Mouse (Mus musculus): ENCODE data around the gene Gm20695. TPM values are rescaled to one million over a fixed set of nuclear protein-coding genes. Genes with fewer than 3 reads are reported as not detected.

Gm20695 gene
- polyA plus RNA-seq, 1 experiment from 2014 or later = 4.4 TPM

GRCm38 (mm10) chr16:3934091-3934490 is 49.6 kb downstream of the Gm20695 start:
- DNase-seq (ENCODE audit: low spot score) (no peak), ATAC-seq (replicated peaks; ENCODE audit: insufficient number of reproducible peaks, low FRiP score, low TSS enrichment, low read depth) (no peak)
- no peak overlapping the region for H3K27ac ChIP-seq (replicated peaks; ENCODE audit: low read depth, low read length)
- 90% methylated on average over 1 of the region's 1 CpGs for WGBS
- no peaks in the 10 kb centered on the region; the same call in 1 of the 2 replicates for H3K36me3 ChIP-seq (replicated peaks; ENCODE audit: control insufficient read depth, insufficient read depth, low read depth, low read length)
- no peaks in the 10 kb centered on the region for H3K27me3 ChIP-seq (ENCODE audit: control insufficient read depth, insufficient read depth, low read length)
- 0 out of 2 replicates have a peak overlapping the region, but pooled peaks have one; percentile 13 for H3K9ac ChIP-seq (replicated peaks; ENCODE audit: low read length)
- no peak overlapping the region for H3K4me3 ChIP-seq (ENCODE audit: low read depth, low read length)
- no peaks in the 10 kb centered on the region for H3K9me3 ChIP-seq (replicated peaks; ENCODE audit: control insufficient read depth, low read length)
- no peaks in the 10 kb centered on the region for H3K4me1 ChIP-seq (ENCODE audit: control insufficient read depth, insufficient read depth, low read length)
- no peak overlapping the region for H3K4me2 ChIP-seq (ENCODE audit: low read depth, low read length)

- Histone ChIP-seq H3K36me3 (replicated peaks; ENCODE audit: control insufficient read depth, insufficient read depth, low read depth, low read length) (no peaks in the 10 kb centered on the region; the same call in 1 of the 2 replicates), H3K27ac (replicated peaks; ENCODE audit: low read depth, low read length) (no peak overlapping the region), H3K4me1 (ENCODE audit: control insufficient read depth, insufficient read depth, low read length) (no peaks in the 10 kb centered on the region), H3K9me3 (replicated peaks; ENCODE audit: control insufficient read depth, low read length) (no peaks in the 10 kb centered on the region), H3K9ac (replicated peaks; ENCODE audit: low read length) (no peak overlapping the region), H3K4me3 (ENCODE audit: low read depth, low read length) (no peak overlapping the region), H3K27me3 (ENCODE audit: control insufficient read depth, insufficient read depth, low read length) (no peaks in the 10 kb centered on the region), H3K4me2 (ENCODE audit: low read depth, low read length) (no peak overlapping the region)
- 87% methylated on average over 4 of the region's 4 CpGs for WGBS
- DNase-seq (ENCODE audit: low spot score) = no peak
- no peak for ATAC-seq (replicated peaks; ENCODE audit: insufficient number of reproducible peaks, low FRiP score, low TSS enrichment, low read depth)
These were observed 50.3 kb downstream of the Gm20695 start for GRCm38 (mm10) chr16:3934701-3935100.

GRCm38 (mm10) chr16:3951141-3951540 is 66.7 kb downstream of the Gm20695 start:
- H3K9ac ChIP-seq (replicated peaks; ENCODE audit: low read length) = no peak overlapping the region
- WGBS = 77% methylated on average over 1 of the region's 1 CpGs
- no peak overlapping the region for H3K27ac ChIP-seq (replicated peaks; ENCODE audit: low read depth, low read length)
- no peaks in the 10 kb centered on the region for H3K4me1 ChIP-seq (ENCODE audit: control insufficient read depth, insufficient read depth, low read length)
- H3K4me2 ChIP-seq (ENCODE audit: low read depth, low read length) = no peak overlapping the region
- no peaks in the 10 kb centered on the region for H3K9me3 ChIP-seq (replicated peaks; ENCODE audit: control insufficient read depth, low read length)
- ATAC-seq (replicated peaks; ENCODE audit: insufficient number of reproducible peaks, low FRiP score, low TSS enrichment, low read depth) = no peak
- H3K4me3 ChIP-seq (ENCODE audit: low read depth, low read length) = no peak overlapping the region
- H3K36me3 ChIP-seq (replicated peaks; ENCODE audit: control insufficient read depth, insufficient read depth, low read depth, low read length) = no peaks in the 10 kb centered on the region
- H3K27me3 ChIP-seq (ENCODE audit: control insufficient read depth, insufficient read depth, low read length) = no peaks in the 10 kb centered on the region
- DNase-seq (ENCODE audit: low spot score) = no peak

GRCm38 (mm10) chr16:3956369-3956768 is 71.9 kb downstream of the Gm20695 start:
- H3K4me3 ChIP-seq (ENCODE audit: low read depth, low read length) = no peak overlapping the region
- H3K4me2 ChIP-seq (ENCODE audit: low read depth, low read length) = no peak overlapping the region
- H3K27ac ChIP-seq (replicated peaks; ENCODE audit: low read depth, low read length) = no peak overlapping the region
- DNase-seq (ENCODE audit: low spot score) (no peak), ATAC-seq (replicated peaks; ENCODE audit: insufficient number of reproducible peaks, low FRiP score, low TSS enrichment, low read depth) (no peak)
- H3K4me1 ChIP-seq (ENCODE audit: control insufficient read depth, insufficient read depth, low read length) = no peaks in the 10 kb centered on the region
- H3K36me3 ChIP-seq (replicated peaks; ENCODE audit: control insufficient read depth, insufficient read depth, low read depth, low read length) = no peaks in the 10 kb centered on the region
- no peak overlapping the region for H3K9ac ChIP-seq (replicated peaks; ENCODE audit: low read length)
- no peaks in the 10 kb centered on the region for H3K9me3 ChIP-seq (replicated peaks; ENCODE audit: control insufficient read depth, low read length)
- 79% methylated on average over 6 of the region's 6 CpGs for WGBS
- H3K27me3 ChIP-seq (ENCODE audit: control insufficient read depth, insufficient read depth, low read length) = no peaks in the 10 kb centered on the region

- no peak for ATAC-seq (replicated peaks; ENCODE audit: insufficient number of reproducible peaks, low FRiP score, low TSS enrichment, low read depth)
- WGBS = 73% methylated on average over 2 of the region's 2 CpGs
- Histone ChIP-seq H3K9me3 (replicated peaks; ENCODE audit: control insufficient read depth, low read length) (no peaks in the 10 kb centered on the region), H3K4me3 (ENCODE audit: low read depth, low read length) (no peak overlapping the region), H3K27ac (replicated peaks; ENCODE audit: low read depth, low read length) (no peak overlapping the region), H3K36me3 (replicated peaks; ENCODE audit: control insufficient read depth, insufficient read depth, low read depth, low read length) (no peaks in the 10 kb centered on the region), H3K9ac (replicated peaks; ENCODE audit: low read length) (no peak overlapping the region), H3K4me2 (ENCODE audit: low read depth, low read length) (no peak overlapping the region), H3K4me1 (ENCODE audit: control insufficient read depth, insufficient read depth, low read length) (no peaks in the 10 kb centered on the region), H3K27me3 (ENCODE audit: control insufficient read depth, insufficient read depth, low read length) (no peaks in the 10 kb centered on the region)
- DNase-seq (ENCODE audit: low spot score) = no peak
These were observed 74.8 kb downstream of the Gm20695 start for GRCm38 (mm10) chr16:3959261-3959660.

GRCm38 (mm10) chr16:3964990-3965389 is 80.5 kb downstream of the Gm20695 start:
- Histone ChIP-seq H3K27ac (replicated peaks; ENCODE audit: low read depth, low read length) (no peak overlapping the region), H3K4me3 (ENCODE audit: low read depth, low read length) (no peak overlapping the region), H3K27me3 (ENCODE audit: control insufficient read depth, insufficient read depth, low read length) (no peaks in the 10 kb centered on the region), H3K9me3 (replicated peaks; ENCODE audit: control insufficient read depth, low read length) (no peaks in the 10 kb centered on the region), H3K4me2 (ENCODE audit: low read depth, low read length) (no peak overlapping the region), H3K36me3 (replicated peaks; ENCODE audit: control insufficient read depth, insufficient read depth, low read depth, low read length) (no peaks in the 10 kb centered on the region), H3K9ac (replicated peaks; ENCODE audit: low read length) (no peak overlapping the region), H3K4me1 (ENCODE audit: control insufficient read depth, insufficient read depth, low read length) (no peaks in the 10 kb centered on the region)
- ATAC-seq (replicated peaks; ENCODE audit: insufficient number of reproducible peaks, low FRiP score, low TSS enrichment, low read depth) = no peak
- 84% methylated on average over 10 of the region's 10 CpGs for WGBS
- no peak for DNase-seq (ENCODE audit: low spot score)

GRCm38 (mm10) chr16:3965534-3965933 is 81.1 kb downstream of the Gm20695 start:
- ATAC-seq (replicated peaks; ENCODE audit: insufficient number of reproducible peaks, low FRiP score, low TSS enrichment, low read depth) = no peak
- no peak overlapping the region for H3K4me3 ChIP-seq (ENCODE audit: low read depth, low read length)
- H3K4me2 ChIP-seq (ENCODE audit: low read depth, low read length) = no peak overlapping the region
- no peaks in the 10 kb centered on the region for H3K36me3 ChIP-seq (replicated peaks; ENCODE audit: control insufficient read depth, insufficient read depth, low read depth, low read length)
- H3K4me1 ChIP-seq (ENCODE audit: control insufficient read depth, insufficient read depth, low read length) = no peaks in the 10 kb centered on the region
- no peak overlapping the region for H3K9ac ChIP-seq (replicated peaks; ENCODE audit: low read length)
- no peaks in the 10 kb centered on the region for H3K9me3 ChIP-seq (replicated peaks; ENCODE audit: control insufficient read depth, low read length)
- DNase-seq (ENCODE audit: low spot score) = no peak
- H3K27me3 ChIP-seq (ENCODE audit: control insufficient read depth, insufficient read depth, low read length) = no peaks in the 10 kb centered on the region
- 83% methylated on average over 3 of the region's 3 CpGs for WGBS
- H3K27ac ChIP-seq (replicated peaks; ENCODE audit: low read depth, low read length) = no peak overlapping the region

Data from embryonic facial prominence, embryonic 11.5 days (tissue).